ENCODE assay signal across 9 mouse cellular contexts in genomic region chr13:34278288-34278701, GRCm38 (mm10).
DNase-seq lines count a peak whose midpoint lies in the region; ATAC-seq and TF ChIP-seq lines count a peak whose summit lies in the region.
"Had no signal": no experiment of that assay in that cellular context is flagged by ENCODE, and none has a peak within 500 bp of the region (broad histone marks: within the 10 kb centered on the region; RNA-seq: fewer than 3 reads in every experiment).

No protein-coding gene starts in this region.

- no peaks in the 10 kb centered on the region for H3K4me1 ChIP-seq in lung, embryonic 14.5 days (ENCODE audit: insufficient read depth)
- H3K4me1 ChIP-seq in neural tube, embryonic 13.5 days (replicated peaks): peaks cover 15% of the 10 kb centered on the region

- H3K27ac ChIP-seq in lung, embryonic 14.5 days (ENCODE audit: low read depth): no peak overlapping the region
- H3K27ac ChIP-seq in neural tube, embryonic 13.5 days (replicated peaks): no peak overlapping the region; the same call in 1 of the 2 replicates

- TF ChIP-seq CTCF in lung, embryonic 14.5 days (IDR thresholded peaks at IDR 0.05; ENCODE audit: low read depth): no peak

- no peaks in the 10 kb centered on the region for H3K27me3 ChIP-seq in lung, embryonic 14.5 days (ENCODE audit: insufficient read depth, low read length)
- no peaks in the 10 kb centered on the region for H3K27me3 ChIP-seq in neural tube, embryonic 13.5 days

- H3K4me2 ChIP-seq in lung, embryonic 14.5 days: no peak overlapping the region
- H3K4me2 ChIP-seq in neural tube, embryonic 13.5 days: no peak overlapping the region

- H3K4me3 ChIP-seq in lung, embryonic 14.5 days (ENCODE audit: low read depth, low read length): no peak overlapping the region
- H3K4me3 ChIP-seq in neural tube, embryonic 13.5 days: no peak overlapping the region

- H3K9me3 ChIP-seq in lung, embryonic 14.5 days (ENCODE audit: low read depth, low read length): no peaks in the 10 kb centered on the region
- H3K9me3 ChIP-seq in neural tube, embryonic 13.5 days: no peaks in the 10 kb centered on the region

- DNase-seq in cerebellum, adult 11-12 months: peak; percentile 26
- no peak for DNase-seq in cerebellum, postnatal 25 days
- peak; percentile 18 for DNase-seq in lung, embryonic 14.5 days
- DNase-seq in lung, postnatal 14 days: no peak
- peak; percentile 52 to 75 for DNase-seq in layer of hippocampus, adult 8-10 months (ENCODE audit: low spot score in 2 of 2)
- no peak for DNase-seq in kidney, postnatal 36 days
- DNase-seq: cerebellum, adult 11 months had no signal

- no peak overlapping the region for H3K9ac ChIP-seq in lung, embryonic 14.5 days
- no peak overlapping the region for H3K9ac ChIP-seq in neural tube, embryonic 13.5 days

- ATAC-seq in lung, embryonic 14.5 days (ENCODE audit: insufficient read depth): no peak
- peak; percentile 68 for ATAC-seq in neural tube, embryonic 13.5 days (ENCODE audit: low read depth)
- no peak for ATAC-seq in monocyte, adult 5-6 weeks (replicated peaks; ENCODE audit: insufficient number of reproducible peaks, low FRiP score, low TSS enrichment, poor library complexity, severe bottlenecking)

- H3K36me3 ChIP-seq in lung, embryonic 14.5 days (ENCODE audit: insufficient read depth): no peaks in the 10 kb centered on the region
- peaks cover 10% of the 10 kb centered on the region for H3K36me3 ChIP-seq in neural tube, embryonic 13.5 days

- WGBS in lung, embryonic 14.5 days: 46% methylated on average over 6 of the region's 6 CpGs
- 11% methylated on average over 6 of the region's 6 CpGs for WGBS in neural tube, embryonic 13.5 days

Comparison
In these comparisons a context has a peak if more than half of its experiments do, and no peak if none do; other contexts are left out.
1. DNase-seq: peak in cerebellum, adult 11-12 months (single experiment), lung, embryonic 14.5 days (single experiment) and layer of hippocampus, adult 8-10 months (2 of 2); none in cerebellum, postnatal 25 days (0 of 2), lung, postnatal 14 days (single experiment) and kidney, postnatal 36 days (0 of 2).